Mouse (Mus musculus) hindbrain, embryonic 11.5 days (tissue): ENCODE results near the gene Zfp536. TPM values are rescaled to one million over a fixed set of nuclear protein-coding genes. Genes with fewer than 3 reads are reported as not detected.

Experiments used
- ATAC-seq: fragments of 200-750 bp; cut with Nextera tagmentation; 2 replicates; pipeline ENCODE4 v1.8.0; 2017; ENCODE audit warnings: mild to moderate bottlenecking, moderate TSS enrichment, moderate library complexity; ENCODE audit not compliant: low FRiP score
- DNase-seq: peaks from one replicate; pipeline ENCODE4 v3.0.0-alpha.2; 2015; ENCODE audit warnings: low spot score
- H3K27ac ChIP-seq: fragments of 300-500 bp; sonication (generic); 2 replicates; pipeline ENCODE4 v1.5.1; 2014; ENCODE audit warnings: mild to moderate bottlenecking, low read depth, low read length
- H3K27me3 ChIP-seq: fragments of 300-500 bp; sonication (generic); 2 replicates; pipeline ENCODE4 v1.6.1; 2014; ENCODE audit warnings: mild to moderate bottlenecking, low read length, moderate library complexity, mixed read lengths; ENCODE audit not compliant: control insufficient read depth, insufficient read depth
- H3K36me3 ChIP-seq: fragments of 300-500 bp; sonication (generic); 2 replicates; pipeline ENCODE4 v1.6.1; 2014; ENCODE audit warnings: mild to moderate bottlenecking, low read length, moderate library complexity, mixed read lengths; ENCODE audit not compliant: control insufficient read depth, insufficient read depth
- H3K4me1 ChIP-seq: fragments of 300-500 bp; sonication (generic); replicated peaks from 2 replicates; pipeline ENCODE4 v1.6.1; 2014; ENCODE audit warnings: low read length, mixed read lengths; ENCODE audit not compliant: control insufficient read depth, insufficient read depth
- H3K4me2 ChIP-seq: fragments of 300-500 bp; sonication (generic); replicated peaks from 2 replicates; pipeline ENCODE4 v1.6.1; 2014; ENCODE audit warnings: mild to moderate bottlenecking, low read depth, low read length
- H3K4me3 ChIP-seq: fragments of 300-500 bp; sonication (generic); 2 replicates; pipeline ENCODE4 v1.5.1; 2014; ENCODE audit warnings: low read depth, low read length
- H3K9ac ChIP-seq: fragments of 300-500 bp; sonication (generic); 2 replicates; pipeline ENCODE4 v1.6.1; 2014; ENCODE audit warnings: low read depth, low read length
- H3K9me3 ChIP-seq: fragments of 300-500 bp; sonication (generic); 2 replicates; pipeline ENCODE4 v1.6.1; 2016; ENCODE audit warnings: low read length; ENCODE audit not compliant: control insufficient read depth
- WGBS: fragments of 180-500 bp; shearing (Covaris S2); extraction: QIAGEN DNeasy Blood & Tissue Kit; methylation state at CpG from one replicate; pipeline ENCODE4 v1.1.7; 2014; 5-methylcytosine and 5-hydroxymethylcytosine counted together
- polyA plus RNA-seq: library from polyadenylated mRNA; unstranded; fragments of >200 nt; fragmentation: Nextera tagmentation; extraction: Ambion mirVana; gene quantifications from 2 replicates; pipeline ENCODE4 v1.2.1, GENCODE M21; 2014

Zfp536 gene
- polyA plus RNA-seq, 1 experiment from 2014 or later, result 34.2 TPM

DNA sequence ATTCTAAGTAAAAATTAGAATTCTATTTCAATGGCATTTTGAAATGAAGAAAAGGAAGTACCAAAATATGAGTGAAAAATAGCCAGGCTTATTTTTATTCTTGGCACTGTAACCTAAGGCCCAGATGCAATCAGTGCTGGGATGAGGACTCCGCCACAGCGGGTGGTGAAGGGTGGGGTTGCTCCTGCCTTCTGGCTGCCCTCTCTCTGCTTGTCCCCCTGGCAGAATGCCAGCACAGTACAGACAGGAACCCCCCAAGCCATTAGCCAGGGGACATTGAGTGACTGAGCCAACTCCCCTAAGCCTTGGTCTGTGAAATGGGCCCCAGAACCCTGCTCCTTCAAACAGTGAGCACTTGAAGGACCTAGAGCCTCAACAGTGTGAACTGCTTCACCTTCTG lies 245.6 kb downstream of the Zfp536 start:
- Histone ChIP-seq H3K36me3 (no peaks in the 10 kb centered on the region), H3K9me3 (no peaks in the 10 kb centered on the region), H3K9ac (no peak overlapping the region), H3K27ac (no peak overlapping the region), H3K4me2 (no peak overlapping the region), H3K4me1 (no peaks in the 10 kb centered on the region), H3K4me3 (no peak overlapping the region), H3K27me3 (no peaks in the 10 kb centered on the region)
- DNase-seq (no peak), ATAC-seq (no peak)
- 86% methylated on average over 2 of the region's 2 CpGs for WGBS

DNA sequence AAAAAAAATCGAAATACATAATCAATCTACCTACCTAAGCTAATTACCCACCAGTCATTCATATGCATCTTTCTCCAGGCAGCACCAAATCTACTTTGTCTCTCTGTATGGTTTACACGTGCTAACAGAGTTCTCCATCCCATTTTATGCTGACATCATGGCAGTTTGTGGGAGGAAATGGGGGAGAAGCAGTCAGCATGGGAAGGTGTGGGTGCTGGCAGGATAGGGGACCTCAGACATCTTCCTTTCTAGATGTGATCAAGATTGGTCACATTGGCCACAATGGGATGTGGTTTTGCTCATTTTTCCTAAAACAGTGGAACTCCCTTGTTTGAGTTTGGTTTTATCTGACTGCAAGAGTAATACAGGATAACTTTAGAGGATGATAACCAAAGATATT lies 252.0 kb downstream of the Zfp536 start:
- no peak for DNase-seq
- no peaks in the 10 kb centered on the region for H3K36me3 ChIP-seq
- 88% methylated on average over 2 of the region's 2 CpGs for WGBS
- H3K9me3 ChIP-seq, result no peaks in the 10 kb centered on the region
- H3K27ac ChIP-seq, result no peak overlapping the region
- H3K4me2 ChIP-seq, result no peak overlapping the region
- no peak overlapping the region for H3K9ac ChIP-seq
- no peak for ATAC-seq
- peaks cover 3% of the 10 kb centered on the region; the same call in 1 of the 2 replicates for H3K4me1 ChIP-seq
- no peak overlapping the region for H3K4me3 ChIP-seq
- no peaks in the 10 kb centered on the region for H3K27me3 ChIP-seq

DNA sequence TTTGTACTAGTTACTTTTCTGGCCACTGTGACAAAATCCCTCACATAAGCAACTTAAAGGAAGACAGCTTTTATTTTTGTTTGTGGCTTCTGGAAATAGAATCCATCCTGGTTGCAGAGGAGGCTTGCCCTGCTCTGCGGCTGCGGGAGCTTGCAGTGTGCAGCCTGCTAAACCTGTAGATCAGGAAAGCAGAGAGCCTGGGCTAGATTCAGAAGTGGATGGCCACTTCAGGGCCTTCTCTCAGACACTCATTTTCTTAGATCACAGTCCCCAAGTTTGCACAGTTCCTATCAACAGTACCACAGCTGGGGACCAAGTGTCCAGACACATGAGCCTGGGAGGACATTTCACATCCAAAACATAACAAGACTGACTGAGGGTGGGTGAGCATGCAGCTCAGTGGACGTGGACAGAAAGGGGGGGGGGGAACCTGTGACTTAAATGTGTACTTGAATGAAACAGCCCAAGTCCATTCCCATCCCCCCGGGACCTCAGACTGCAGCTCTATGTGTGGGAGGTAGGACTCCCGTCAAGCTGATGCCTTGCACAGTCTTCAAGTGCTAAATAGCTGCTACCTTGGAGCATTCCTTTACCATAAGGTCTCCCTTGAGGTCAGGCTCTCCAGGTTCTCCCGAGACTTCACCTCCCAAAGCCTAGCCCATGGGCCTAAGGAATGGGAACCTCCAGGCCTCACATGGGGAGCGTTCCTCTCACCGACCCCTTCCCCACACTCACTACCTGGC lies 262.3 kb downstream of the Zfp536 start:
- no peaks in the 10 kb centered on the region for H3K9me3 ChIP-seq
- no peak overlapping the region for H3K27ac ChIP-seq
- DNase-seq (no peak), ATAC-seq (no peak)
- H3K4me1 ChIP-seq, result peaks cover 5% of the 10 kb centered on the region; the same call in 1 of the 2 replicates
- H3K27me3 ChIP-seq, result no peaks in the 10 kb centered on the region
- H3K36me3 ChIP-seq, result no peaks in the 10 kb centered on the region
- H3K9ac ChIP-seq, result no peak overlapping the region
- H3K4me3 ChIP-seq, result no peak overlapping the region
- no peak overlapping the region for H3K4me2 ChIP-seq
- 78% methylated on average over 8 of the region's 8 CpGs for WGBS

DNA sequence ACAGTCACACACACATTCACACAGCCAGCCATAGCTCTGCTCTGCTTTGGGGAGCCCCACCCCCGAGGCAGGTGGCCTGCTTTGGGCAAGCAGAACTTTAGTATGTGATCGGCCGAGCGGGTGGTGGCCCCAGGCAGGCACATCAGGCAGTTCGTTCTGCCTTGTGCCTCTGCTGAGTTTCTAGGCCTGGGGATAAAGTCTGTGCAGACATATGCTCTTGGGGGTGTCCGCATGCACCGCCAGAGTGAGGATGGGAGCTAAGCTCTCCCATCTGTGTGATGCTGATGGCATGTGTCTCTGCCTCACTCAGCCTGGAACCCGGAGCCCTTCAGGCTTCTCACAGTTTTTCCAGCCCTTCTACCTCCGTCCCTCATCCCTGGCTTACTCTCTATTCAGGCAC lies 263.7 kb downstream of the Zfp536 start:
- DNase-seq (no peak), ATAC-seq (no peak)
- Histone ChIP-seq H3K27ac (no peak overlapping the region), H3K4me1 (peaks cover 5% of the 10 kb centered on the region; the same call in 1 of the 2 replicates), H3K27me3 (no peaks in the 10 kb centered on the region), H3K4me3 (no peak overlapping the region), H3K9me3 (no peaks in the 10 kb centered on the region), H3K4me2 (no peak overlapping the region), H3K9ac (no peak overlapping the region), H3K36me3 (no peaks in the 10 kb centered on the region)
- WGBS, result 69% methylated on average over 9 of the region's 9 CpGs

DNA sequence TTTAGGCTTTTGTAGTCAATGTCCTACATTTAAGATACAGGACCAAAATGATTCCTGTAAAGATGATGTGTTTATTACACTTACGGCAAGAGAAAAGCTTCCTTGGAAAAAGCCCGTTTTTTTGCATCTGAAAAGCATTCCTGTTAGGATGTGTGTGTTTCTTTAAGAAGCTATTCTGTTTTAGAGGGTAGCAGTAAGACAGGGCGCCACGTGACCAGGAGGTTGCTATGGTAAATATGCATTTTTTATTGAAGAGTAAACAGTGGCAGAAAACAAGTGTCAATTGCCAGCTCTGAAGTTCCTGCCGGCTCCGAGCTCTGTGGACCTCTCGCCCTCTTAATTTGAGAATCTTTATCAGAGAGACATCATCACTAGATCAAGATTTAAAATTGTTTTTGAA lies 267.9 kb downstream of the Zfp536 start:
- Histone ChIP-seq H3K9me3 (no peaks in the 10 kb centered on the region), H3K9ac (no peak overlapping the region), H3K4me3 (no peak overlapping the region), H3K36me3 (no peaks in the 10 kb centered on the region), H3K4me1 (peaks cover 3% of the 10 kb centered on the region; the same call in 1 of the 2 replicates), H3K4me2 (no peak overlapping the region), H3K27ac (no peak overlapping the region), H3K27me3 (no peaks in the 10 kb centered on the region)
- WGBS, result 78% methylated on average over 7 of the region's 7 CpGs
- no peak for ATAC-seq
- DNase-seq, result no peak

DNA sequence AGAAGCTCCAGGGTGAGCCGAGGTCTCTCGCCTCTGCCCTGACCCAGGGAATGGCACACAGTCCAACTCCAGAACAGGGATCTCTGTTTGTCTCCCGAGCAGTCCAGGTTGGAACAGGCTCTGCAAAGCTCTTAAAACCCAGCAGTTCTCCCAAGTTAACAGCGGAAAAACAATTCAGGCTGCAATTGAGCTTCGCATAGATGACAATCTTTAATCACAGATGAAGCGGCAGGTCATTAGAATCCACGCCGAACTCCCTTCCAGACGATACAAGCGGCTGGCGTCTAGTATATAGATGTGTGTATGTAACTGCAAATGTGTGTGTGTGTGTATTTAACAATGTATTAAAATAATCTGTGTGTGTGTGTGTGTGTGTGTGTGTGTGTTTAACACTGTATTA lies 268.3 kb downstream of the Zfp536 start:
- ATAC-seq (no peak), DNase-seq (no peak)
- no peak overlapping the region for H3K4me2 ChIP-seq
- H3K4me3 ChIP-seq, result no peak overlapping the region
- H3K9ac ChIP-seq, result no peak overlapping the region
- 89% methylated on average over 11 of the region's 11 CpGs for WGBS
- H3K4me1 ChIP-seq, result peaks cover 3% of the 10 kb centered on the region; the same call in 1 of the 2 replicates
- H3K27me3 ChIP-seq, result no peaks in the 10 kb centered on the region
- H3K27ac ChIP-seq, result no peak overlapping the region
- H3K9me3 ChIP-seq, result no peaks in the 10 kb centered on the region
- no peaks in the 10 kb centered on the region for H3K36me3 ChIP-seq

DNA sequence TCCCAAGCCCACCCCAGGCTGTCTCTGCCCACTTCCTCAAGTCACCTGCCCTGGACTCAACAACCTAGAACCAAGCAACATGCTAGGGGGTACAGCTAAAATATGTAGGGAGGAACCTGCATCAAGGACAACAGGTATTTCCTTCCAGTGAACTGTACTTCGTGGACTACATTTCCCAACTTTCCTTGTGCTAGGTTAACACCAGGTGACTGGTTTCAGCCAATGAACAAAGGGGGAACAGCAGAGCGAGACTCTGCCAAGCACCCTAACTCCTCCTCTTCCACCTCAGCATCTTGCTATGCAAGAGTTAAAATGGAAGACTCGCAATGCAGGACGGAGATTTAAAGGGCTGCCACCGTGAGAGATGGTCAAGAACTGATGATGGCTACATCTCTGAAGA lies 274.6 kb downstream of the Zfp536 start:
- H3K9me3 ChIP-seq, result no peaks in the 10 kb centered on the region
- no peaks in the 10 kb centered on the region for H3K36me3 ChIP-seq
- H3K4me3 ChIP-seq, result no peak overlapping the region
- DNase-seq, result no peak
- H3K4me2 ChIP-seq, result no peak overlapping the region
- H3K4me1 ChIP-seq, result no peaks in the 10 kb centered on the region
- no peak for ATAC-seq
- no peak overlapping the region for H3K9ac ChIP-seq
- no peak overlapping the region for H3K27ac ChIP-seq
- WGBS, result 82% methylated on average over 5 of the region's 5 CpGs
- H3K27me3 ChIP-seq, result no peaks in the 10 kb centered on the region

DNA sequence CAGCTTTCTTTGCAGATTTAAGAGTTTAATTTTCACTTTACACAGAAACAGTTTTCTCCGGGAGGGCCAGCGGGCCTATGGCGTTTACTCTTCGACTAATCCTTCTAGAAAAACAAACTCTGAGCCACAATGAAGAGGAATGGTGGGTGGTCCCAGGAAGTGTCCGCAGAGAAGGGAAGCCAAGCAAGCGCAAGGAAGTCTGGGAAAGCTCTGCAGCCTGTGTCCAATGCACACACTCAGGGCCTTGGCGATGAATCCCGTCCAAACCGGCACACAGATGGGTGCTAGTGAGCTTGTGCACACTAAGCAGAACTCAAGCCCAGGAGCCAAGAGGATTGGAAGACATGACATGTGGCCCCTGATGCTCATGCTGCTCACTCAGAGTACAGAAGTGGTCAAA lies 276.9 kb downstream of the Zfp536 start:
- DNase-seq, result no peak
- no peak overlapping the region for H3K4me2 ChIP-seq
- H3K4me1 ChIP-seq, result no peaks in the 10 kb centered on the region
- no peaks in the 10 kb centered on the region for H3K36me3 ChIP-seq
- no peaks in the 10 kb centered on the region for H3K27me3 ChIP-seq
- H3K4me3 ChIP-seq, result no peak overlapping the region
- no peak overlapping the region for H3K27ac ChIP-seq
- no peak for ATAC-seq
- H3K9ac ChIP-seq, result no peak overlapping the region
- WGBS, result 74% methylated on average over 9 of the region's 9 CpGs
- H3K9me3 ChIP-seq, result no peaks in the 10 kb centered on the region

DNA sequence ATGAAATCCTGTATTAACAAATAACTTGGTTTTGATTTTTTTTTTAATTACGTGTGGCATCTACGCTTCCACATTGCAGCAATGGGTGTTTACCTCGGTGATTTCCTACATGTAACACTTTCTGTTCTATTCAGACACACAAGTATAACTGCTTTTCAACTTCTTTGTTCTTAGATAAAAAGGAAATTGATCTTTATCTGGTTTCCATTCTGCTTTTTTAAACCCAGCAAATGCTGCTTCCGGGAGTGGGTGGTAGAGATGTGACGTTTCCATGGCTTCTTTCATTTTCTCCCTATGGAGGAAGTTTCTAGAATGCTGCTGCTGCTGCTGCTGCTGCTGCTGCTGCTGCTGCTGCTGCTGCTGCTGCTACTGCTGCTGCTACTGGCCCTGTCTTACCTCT lies 283.1 kb downstream of the Zfp536 start:
- H3K4me1 ChIP-seq, result no peaks in the 10 kb centered on the region
- no peaks in the 10 kb centered on the region for H3K9me3 ChIP-seq
- no peak overlapping the region for H3K4me3 ChIP-seq
- ATAC-seq (no peak), DNase-seq (no peak)
- no peak overlapping the region for H3K27ac ChIP-seq
- no peaks in the 10 kb centered on the region for H3K36me3 ChIP-seq
- H3K27me3 ChIP-seq, result no peaks in the 10 kb centered on the region
- H3K4me2 ChIP-seq, result no peak overlapping the region
- no peak overlapping the region for H3K9ac ChIP-seq
- 85% methylated on average over 5 of the region's 5 CpGs for WGBS
